Mouse (Mus musculus): ENCODE results near the gene Olfr1162. TPM values are rescaled to one million over a fixed set of nuclear protein-coding genes. Genes with fewer than 3 reads are reported as not detected.

Gene Olfr1162
- not detected in 4 replicates for total RNA-seq (2023)

DNA sequence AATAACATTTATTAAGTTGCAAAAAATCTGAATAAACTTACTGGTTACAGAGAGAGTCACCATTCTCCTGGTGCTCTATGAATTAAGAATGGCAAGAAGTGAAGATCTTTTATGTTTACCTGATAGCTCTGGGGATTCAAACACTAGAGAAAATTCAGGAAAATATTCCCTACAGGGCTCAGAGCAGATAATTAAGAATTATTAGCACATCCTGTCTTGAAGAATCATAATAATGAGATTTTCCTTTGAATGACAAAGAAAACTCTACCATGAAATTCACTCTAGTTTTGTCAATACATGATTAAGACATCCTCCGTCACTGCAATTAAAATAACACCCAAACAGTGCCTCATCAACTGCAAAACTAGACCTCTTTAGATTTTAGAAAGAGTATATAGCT, at the start of gene Olfr1162:
TSS of gene Olfr1162 (minus strand) at position 101 of the 400 bp plus-strand sequence.

DNA sequence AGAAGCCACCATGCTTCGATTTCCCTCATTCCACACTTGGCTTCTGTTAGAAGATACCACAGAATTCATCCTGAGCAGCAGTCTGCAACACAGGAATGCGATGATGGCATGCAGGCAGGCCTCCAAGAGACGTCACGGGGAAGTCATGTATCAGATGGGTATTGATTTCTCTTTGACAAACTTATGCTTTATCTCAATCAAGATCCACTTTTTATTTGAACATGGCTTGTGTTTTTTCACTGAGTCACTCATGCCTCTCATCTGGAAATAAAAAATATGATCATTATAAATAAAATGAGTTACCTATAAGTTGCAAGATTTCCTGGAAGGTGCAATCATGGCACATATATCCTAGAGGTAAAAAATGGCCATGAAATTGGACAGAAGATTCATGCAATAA, 42.9 kb upstream of the Olfr1162 start, which contains the start of gene Olfr1164:
TSS of gene Olfr1164 (minus strand) at position 101 of the 400 bp plus-strand sequence.

DNA sequence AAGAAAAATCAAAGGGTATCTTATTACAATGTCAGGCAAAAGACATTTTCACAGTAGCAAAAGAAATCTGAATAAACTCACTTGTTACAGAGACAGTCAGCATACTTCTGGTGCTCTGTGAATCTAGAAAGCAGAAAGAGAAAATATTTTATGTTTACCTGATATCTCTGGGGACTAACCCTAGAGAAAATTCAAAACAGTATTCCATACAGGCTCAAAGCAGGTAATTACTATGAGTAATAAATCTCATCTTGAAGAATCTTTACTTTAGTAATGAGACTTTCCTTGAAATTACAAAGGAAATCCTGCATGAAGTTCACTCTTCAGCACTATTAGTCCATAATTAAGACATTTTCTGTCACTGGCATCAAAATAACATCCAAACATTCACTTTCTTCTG, 20.8 kb upstream of the Olfr1162 start, which contains the start of gene Olfr1163:
TSS of gene Olfr1163 (minus strand) at position 101 of the 400 bp plus-strand sequence.

DNA sequence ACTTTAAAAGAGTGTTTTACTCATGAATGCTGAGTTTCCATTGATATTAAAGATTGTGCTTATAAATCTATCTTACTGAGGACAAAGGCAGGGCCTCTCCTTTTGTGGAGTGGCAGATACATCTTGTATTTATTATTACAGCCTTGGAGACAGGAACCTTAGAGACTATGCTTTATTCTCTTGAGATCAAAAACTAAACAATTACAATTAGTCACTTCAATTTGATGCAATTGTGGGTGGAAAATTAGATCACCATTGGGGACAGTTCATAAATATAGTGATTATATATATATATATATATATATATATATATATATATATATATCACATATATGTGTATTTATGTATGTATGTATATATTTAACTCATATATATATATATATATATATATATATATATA, 13.3 kb downstream of the Olfr1162 start, which contains the start of gene Olfr73:
TSS of gene Olfr73 (minus strand) at position 101 of the 400 bp plus-strand sequence.

DNA sequence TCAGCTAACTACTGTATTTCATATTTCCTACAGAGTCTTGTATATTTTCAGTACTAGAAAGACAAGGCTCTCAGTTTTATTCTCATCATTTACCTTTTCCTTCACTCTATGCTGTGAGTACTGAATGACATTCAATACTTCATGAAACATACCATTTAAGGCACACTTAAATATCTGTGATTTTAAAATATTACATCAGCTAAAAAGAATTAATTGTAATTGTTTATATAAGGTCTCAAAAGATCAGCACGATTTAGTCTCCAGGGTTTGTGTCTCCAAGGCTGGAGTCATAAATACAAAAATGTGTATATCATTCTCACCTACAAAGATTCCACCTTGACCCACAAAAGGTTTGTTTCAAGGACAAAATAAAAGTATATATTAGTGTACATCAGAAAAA, 28.5 kb downstream of the Olfr1162 start, which contains the start of gene Olfr1161:
TSS of gene Olfr1161 (plus strand) at position 301 of the 400 bp plus-strand sequence.

DNA sequence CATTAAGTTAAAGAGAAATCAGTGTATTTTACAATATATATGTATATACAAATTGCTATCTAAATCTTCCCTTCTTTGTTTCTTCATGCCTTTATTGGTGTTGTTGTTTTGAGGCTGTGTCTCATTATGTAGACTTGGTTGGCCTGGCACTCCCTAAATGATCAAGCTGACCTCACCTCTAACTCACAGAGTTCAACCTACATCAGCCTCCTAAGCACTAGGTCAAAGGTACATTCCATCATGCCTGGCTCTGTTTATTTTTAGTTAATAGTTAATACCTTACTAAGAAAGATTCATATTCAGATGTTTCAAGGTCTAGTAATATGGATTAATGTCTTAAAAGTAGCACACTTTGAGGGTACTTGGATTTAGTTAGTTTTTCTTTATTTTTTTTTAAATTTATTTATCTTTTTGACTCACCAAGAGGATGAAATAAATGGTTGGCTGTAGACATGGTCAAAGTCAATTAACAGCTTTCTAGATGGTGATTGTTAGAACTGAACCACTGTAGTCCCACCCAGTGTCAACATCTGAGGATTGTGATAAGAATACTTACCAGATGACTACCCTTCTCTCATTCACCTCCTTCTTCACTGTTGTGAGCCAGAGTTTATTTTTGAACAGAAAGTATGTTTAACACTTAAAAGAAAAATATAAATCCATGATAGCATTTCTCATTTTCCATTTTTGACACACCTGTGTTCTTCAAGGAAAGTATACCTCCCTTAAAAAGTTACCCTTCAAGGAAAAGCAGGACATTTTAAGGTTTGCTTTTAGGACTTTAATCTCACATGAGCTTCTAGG, 43.2 kb downstream of the Olfr1162 start, which contains the start of gene Olfr1160:
TSS of gene Olfr1160 (minus strand) at position 754 of the 804 bp plus-strand sequence.

Other genes with a start within 250 kb of the Olfr1162 start
- not detected in 4 replicates for gene Olfr1145, start 241.3 kb downstream of the Olfr1162 start, total RNA-seq (2023)
- gene Olfr1148, start 220.6 kb downstream of the Olfr1162 start, total RNA-seq (2023): not detected in 4 replicates
- not detected in 4 replicates for gene Olfr1150-ps1, start 207.1 kb downstream of the Olfr1162 start, total RNA-seq (2023)
- gene Olfr1151, start 195.3 kb downstream of the Olfr1162 start, total RNA-seq (2023): not detected in 4 replicates
- not detected in 4 replicates for gene Olfr1152, start 184.6 kb downstream of the Olfr1162 start, total RNA-seq (2023)
- gene Olfr1153, start 156.2 kb downstream of the Olfr1162 start, total RNA-seq (2023): not detected in 4 replicates
- gene Olfr1154, start 146.0 kb downstream of the Olfr1162 start, total RNA-seq (2023): not detected in 4 replicates
- gene Olfr1155, start 106.0 kb downstream of the Olfr1162 start, total RNA-seq (2023): not detected in 4 replicates
- not detected in 4 replicates for gene Olfr1156, start 98.0 kb downstream of the Olfr1162 start, total RNA-seq (2023)
- gene Olfr1157, start 82.8 kb downstream of the Olfr1162 start, total RNA-seq (2023): not detected in 4 replicates
- not detected in 4 replicates for gene Olfr74, start 76.5 kb downstream of the Olfr1162 start, total RNA-seq (2023)
- gene Olfr1158, start 61.0 kb downstream of the Olfr1162 start, total RNA-seq (2023): not detected in 4 replicates
- gene Olfr1160, start 42.9 kb downstream of the Olfr1162 start, total RNA-seq (2023): not detected in 4 replicates
- not detected in 4 replicates for gene Olfr1161, start 28.4 kb downstream of the Olfr1162 start, total RNA-seq (2023)
- gene Olfr73, start 13.4 kb downstream of the Olfr1162 start, total RNA-seq (2023): not detected in 4 replicates
- not detected in 4 replicates for gene Olfr1163, start 20.7 kb upstream of the Olfr1162 start, total RNA-seq (2023)
- not detected in 4 replicates for gene Olfr1164, start 42.8 kb upstream of the Olfr1162 start, total RNA-seq (2023)
- gene Olfr1166, start 77.1 kb upstream of the Olfr1162 start, total RNA-seq (2023): not detected in 4 replicates
- not detected in 4 replicates for gene Olfr1167, start 104.1 kb upstream of the Olfr1162 start, total RNA-seq (2023)
- not detected in 4 replicates for gene Olfr1168, start 130.8 kb upstream of the Olfr1162 start, total RNA-seq (2023)
- gene Olfr1170, start 177.2 kb upstream of the Olfr1162 start, total RNA-seq (2023): not detected in 4 replicates
- not detected in 4 replicates for gene Olfr1173, start 228.7 kb upstream of the Olfr1162 start, total RNA-seq (2023)

Data from B cell, adult 62 days (primary cell).